Mouse (Mus musculus) kidney, adult 2 months (tissue): ENCODE results near the gene Nob1.

Experiments
- CTCF ChIP-seq: fragments of 200-500 bp; conservative IDR thresholded peaks from 2 replicates; pipeline ENCODE4 v1.5.1; 2011; ENCODE audit warnings: low read depth, mild to moderate bottlenecking, control low read depth, low read length, moderate library complexity, mixed read lengths; ENCODE audit not compliant: insufficient read depth, insufficient read length
- POLR2A ChIP-seq: fragments of 200-500 bp; IDR thresholded peaks from one replicate; pipeline ENCODE4 v1.6.1; 2011; ENCODE audit warnings: low read depth, low read length, control low read depth

GRCm38 (mm10) chr8:107470302-107470701 is 45.5 kb upstream of the Nob1 start:
- TF ChIP-seq POLR2A (no peak), CTCF (no peak)
